Mouse (Mus musculus) heart, embryonic 11.5 days (tissue): Measurements from ENCODE around the gene Top1. TPM values are rescaled to one million over a fixed set of nuclear protein-coding genes. Genes with fewer than 3 reads are reported as not detected.

ENCODE experiments used
- ATAC-seq: fragments of 200-750 bp; cut with Nextera tagmentation; replicated peaks from 2 replicates; pipeline ENCODE4 v1.8.0; 2017; ENCODE audit warnings: moderate library complexity; ENCODE audit not compliant: insufficient number of reproducible peaks, low FRiP score, low TSS enrichment
- H3K27ac ChIP-seq: fragments of 300-500 bp; sonication (generic); 2 replicates; pipeline ENCODE4 v1.5.1; 2014; ENCODE audit warnings: mild to moderate bottlenecking, low read depth, low read length
- H3K27me3 ChIP-seq: fragments of 300-500 bp; sonication (generic); 2 replicates; pipeline ENCODE4 v1.6.1; 2014; ENCODE audit warnings: mild to moderate bottlenecking, low read length, mixed read lengths; ENCODE audit not compliant: control insufficient read depth, insufficient read depth
- H3K36me3 ChIP-seq: fragments of 300-500 bp; sonication (generic); 2 replicates; pipeline ENCODE4 v1.6.1; 2014; ENCODE audit warnings: mild to moderate bottlenecking, low read length, moderate library complexity, mixed read lengths; ENCODE audit not compliant: control insufficient read depth, insufficient read depth
- H3K4me1 ChIP-seq: fragments of 300-500 bp; sonication (generic); 2 replicates; pipeline ENCODE4 v1.6.1; 2014; ENCODE audit warnings: low read length; ENCODE audit not compliant: control insufficient read depth, insufficient read depth
- H3K4me2 ChIP-seq: fragments of 300-500 bp; sonication (generic); 2 replicates; pipeline ENCODE4 v1.6.1; 2014; ENCODE audit warnings: mild to moderate bottlenecking, moderate library complexity
- H3K4me3 ChIP-seq: fragments of 300-500 bp; sonication (generic); 2 replicates; pipeline ENCODE4 v1.5.1; 2014; ENCODE audit warnings: low read depth, low read length
- H3K9ac ChIP-seq: fragments of 300-500 bp; sonication (generic); 2 replicates; pipeline ENCODE4 v1.6.1; 2014; ENCODE audit warnings: mild to moderate bottlenecking, low read depth, low read length, moderate library complexity
- H3K9me3 ChIP-seq: fragments of 300-500 bp; sonication (generic); replicated peaks from 2 replicates; pipeline ENCODE4 v1.6.1; 2016; ENCODE audit warnings: low read length; ENCODE audit not compliant: control insufficient read depth
- WGBS: fragments of 180-500 bp; shearing (Covaris S2); extraction: QIAGEN DNeasy Blood & Tissue Kit; methylation state at CpG from one replicate; pipeline ENCODE4 v1.1.7; 2014; ENCODE audit not compliant: insufficient replicate concordance; 5-methylcytosine and 5-hydroxymethylcytosine counted together
- polyA plus RNA-seq: library from polyadenylated mRNA; unstranded; fragments of >200 nt; fragmentation: Nextera tagmentation; extraction: Ambion mirVana; gene quantifications from 2 replicates; pipeline ENCODE4 v1.2.1, GENCODE M21; 2014

Gene Top1
- polyA plus RNA-seq, 1 experiment from 2014 or later = 65.4 TPM

GRCm38 (mm10) chr2:160619300-160619699, 26.4 kb upstream of the Top1 start:
- no peak overlapping the region for H3K4me2 ChIP-seq
- no peaks in the 10 kb centered on the region for H3K27me3 ChIP-seq
- no peaks in the 10 kb centered on the region for H3K9me3 ChIP-seq
- no peak overlapping the region for H3K27ac ChIP-seq
- peak; percentile 79; the same call in 1 of the 2 replicates for ATAC-seq
- H3K36me3 ChIP-seq = no peaks in the 10 kb centered on the region
- peaks cover 12% of the 10 kb centered on the region for H3K4me1 ChIP-seq
- H3K4me3 ChIP-seq = no peak overlapping the region
- no peak overlapping the region for H3K9ac ChIP-seq
- WGBS = 66% methylated on average over 5 of the region's 5 CpGs

GRCm38 (mm10) chr2:160619831-160620230, 25.9 kb upstream of the Top1 start:
- Histone ChIP-seq H3K4me2 (peak overlapping the region; percentile 27; the same call in 1 of the 2 replicates), H3K4me3 (no peak overlapping the region), H3K36me3 (no peaks in the 10 kb centered on the region), H3K9me3 (no peaks in the 10 kb centered on the region), H3K4me1 (peaks cover 12% of the 10 kb centered on the region), H3K27ac (peak overlapping the region; percentile 35; the same call in 1 of the 2 replicates), H3K9ac (no peak overlapping the region), H3K27me3 (no peaks in the 10 kb centered on the region)
- ATAC-seq = peak; percentile 46; the same call in 1 of the 2 replicates
- 49% methylated on average over 9 of the region's 9 CpGs for WGBS

GRCm38 (mm10) chr2:160620279-160620963, 25.3 kb upstream of the Top1 start:
- Histone ChIP-seq H3K4me1 (peaks cover 12% of the 10 kb centered on the region), H3K9ac (no peak overlapping the region), H3K4me3 (no peak overlapping the region), H3K9me3 (no peaks in the 10 kb centered on the region), H3K4me2 (0 out of 2 replicates have a peak overlapping the region, but pooled peaks have one; percentile 27), H3K27me3 (no peaks in the 10 kb centered on the region), H3K27ac (peak overlapping the region; percentile 35; the same call in 1 of the 2 replicates), H3K36me3 (no peaks in the 10 kb centered on the region)
- ATAC-seq = no peak
- 82% methylated on average over 6 of the region's 6 CpGs for WGBS

GRCm38 (mm10) chr2:160621001-160621448, 24.7 kb upstream of the Top1 start:
- Histone ChIP-seq H3K4me3 (no peak overlapping the region), H3K4me1 (peaks cover 12% of the 10 kb centered on the region), H3K9ac (no peak overlapping the region), H3K9me3 (no peaks in the 10 kb centered on the region), H3K36me3 (no peaks in the 10 kb centered on the region), H3K4me2 (no peak overlapping the region), H3K27ac (peak overlapping the region; percentile 71), H3K27me3 (no peaks in the 10 kb centered on the region)
- whole genome bisulfite sequencing = 85% methylated on average over 11 of the region's 11 CpGs
- no peak for ATAC-seq

GRCm38 (mm10) chr2:160621661-160622211, 24.0 kb upstream of the Top1 start:
- Histone ChIP-seq H3K36me3 (no peaks in the 10 kb centered on the region), H3K27ac (peak overlapping the region; percentile 71), H3K9me3 (no peaks in the 10 kb centered on the region), H3K4me3 (no peak overlapping the region), H3K27me3 (no peaks in the 10 kb centered on the region), H3K4me1 (peaks cover 12% of the 10 kb centered on the region), H3K4me2 (0 out of 2 replicates have a peak overlapping the region, but pooled peaks have one; percentile 9), H3K9ac (no peak overlapping the region)
- WGBS = 59% methylated on average over 5 of the region's 5 CpGs
- no peak for ATAC-seq

- no peaks in the 10 kb centered on the region for H3K9me3 ChIP-seq
- H3K27ac ChIP-seq = peak overlapping the region; percentile 71
- no peaks in the 10 kb centered on the region for H3K27me3 ChIP-seq
- 84% methylated on average over 3 of the region's 3 CpGs for whole genome bisulfite sequencing
- H3K4me3 ChIP-seq = no peak overlapping the region
- H3K4me2 ChIP-seq = no peak overlapping the region
- no peak for ATAC-seq
- H3K36me3 ChIP-seq = no peaks in the 10 kb centered on the region
- peaks cover 12% of the 10 kb centered on the region for H3K4me1 ChIP-seq
- H3K9ac ChIP-seq = no peak overlapping the region
Observed at GRCm38 (mm10) chr2:160622646-160623045, 23.0 kb upstream of the Top1 start.

- no peak for ATAC-seq
- no peaks in the 10 kb centered on the region for H3K27me3 ChIP-seq
- no peaks in the 10 kb centered on the region for H3K9me3 ChIP-seq
- H3K36me3 ChIP-seq = no peaks in the 10 kb centered on the region
- no peak overlapping the region for H3K4me2 ChIP-seq
- no peak overlapping the region for H3K9ac ChIP-seq
- no peak overlapping the region for H3K4me3 ChIP-seq
- no peak overlapping the region for H3K27ac ChIP-seq
- WGBS = 48% methylated on average over 3 of the region's 3 CpGs
- H3K4me1 ChIP-seq = peaks cover 12% of the 10 kb centered on the region
Observed at GRCm38 (mm10) chr2:160623745-160624144, 21.9 kb upstream of the Top1 start.

GRCm38 (mm10) chr2:160627207-160628025, 18.3 kb upstream of the Top1 start:
- H3K27me3 ChIP-seq = no peaks in the 10 kb centered on the region
- 86% methylated on average over 11 of the region's 11 CpGs for WGBS
- ATAC-seq = no peak

More at GRCm38 (mm10) chr2:160627207-160628025, 18.3 kb upstream of the Top1 start:
- Histone ChIP-seq H3K9ac (no peak overlapping the region), H3K4me3 (no peak overlapping the region), H3K36me3 (no peaks in the 10 kb centered on the region), H3K27ac (no peak overlapping the region), H3K9me3 (no peaks in the 10 kb centered on the region), H3K4me1 (no peaks in the 10 kb centered on the region), H3K4me2 (no peak overlapping the region)
